Mouse (Mus musculus) E14TG2a.4 (cell line): ENCODE data around the gene Hivep2.

Source experiments
- H3K27me3 ChIP-seq: 2 replicates; pipeline ENCODE4 v1.6.1; 2014; ENCODE audit warnings: low read length, control low read depth; ENCODE audit not compliant: insufficient read depth
- H3K36me3 ChIP-seq: 2 replicates; pipeline ENCODE4 v1.6.1; 2014; ENCODE audit warnings: low read length, control low read depth; ENCODE audit not compliant: insufficient read depth
- H3K4me1 ChIP-seq: replicated peaks from 2 replicates; pipeline ENCODE4 v1.6.1; 2014; ENCODE audit warnings: low read depth, low read length, control low read depth
- H3K4me3 ChIP-seq: replicated peaks from 2 replicates; pipeline ENCODE4 v1.5.1; 2014; ENCODE audit warnings: mild to moderate bottlenecking, low read length
- H3K9me3 ChIP-seq: 2 replicates; pipeline ENCODE4 v1.6.1; 2014; ENCODE audit warnings: low read length, control low read depth
- CTCF ChIP-seq: conservative IDR thresholded peaks from 2 replicates; pipeline ENCODE4 v1.5.1; 2014; ENCODE audit warnings: low read length
- NANOG ChIP-seq: IDR thresholded peaks from 2 replicates; pipeline ENCODE4 v1.6.1; 2014; ENCODE audit warnings: borderline replicate concordance, low read length, mixed read lengths
- POU5F1 ChIP-seq: IDR thresholded peaks from 2 replicates; pipeline ENCODE4 v1.6.1; 2014; ENCODE audit warnings: low read length, borderline replicate concordance

The Hivep2 gene

GRCm38 (mm10) chr10:14195778-14196650, 230.1 kb downstream of the Hivep2 start:
- H3K9me3 ChIP-seq, result no peaks in the 10 kb centered on the region
- TF ChIP-seq POU5F1 (no peak), CTCF (no peak)
- 0 out of 2 replicates have a peak, but pooled peaks cover 6% of the 10 kb centered on the region for H3K4me1 ChIP-seq
- no peak overlapping the region for H3K4me3 ChIP-seq
- no peaks in the 10 kb centered on the region for H3K27me3 ChIP-seq
- no peaks in the 10 kb centered on the region for H3K36me3 ChIP-seq

- TF ChIP-seq CTCF, result no peak
- no peak for TF ChIP-seq POU5F1
- TF ChIP-seq NANOG, result no peak
- Histone ChIP-seq H3K4me1 (0 out of 2 replicates have a peak, but pooled peaks cover 6% of the 10 kb centered on the region), H3K36me3 (no peaks in the 10 kb centered on the region), H3K9me3 (peaks cover 2% of the 10 kb centered on the region), H3K27me3 (no peaks in the 10 kb centered on the region), H3K4me3 (no peak overlapping the region)
Observed at GRCm38 (mm10) chr10:14196785-14197184, 230.9 kb downstream of the Hivep2 start.

- no peaks in the 10 kb centered on the region for H3K27me3 ChIP-seq
- no peak overlapping the region for H3K4me3 ChIP-seq
- H3K36me3 ChIP-seq, result no peaks in the 10 kb centered on the region
- H3K4me1 ChIP-seq, result 0 out of 2 replicates have a peak, but pooled peaks cover 6% of the 10 kb centered on the region
- TF ChIP-seq CTCF, result peak; percentile 23
- TF ChIP-seq NANOG, result no peak
- peaks cover 4% of the 10 kb centered on the region for H3K9me3 ChIP-seq
Observed at GRCm38 (mm10) chr10:14197261-14197660, 231.4 kb downstream of the Hivep2 start.

GRCm38 (mm10) chr10:14199332-14199731, 233.5 kb downstream of the Hivep2 start:
- H3K4me3 ChIP-seq, result no peak overlapping the region
- no peak for TF ChIP-seq CTCF
- H3K36me3 ChIP-seq, result no peaks in the 10 kb centered on the region
- H3K4me1 ChIP-seq, result 0 out of 2 replicates have a peak, but pooled peaks cover 6% of the 10 kb centered on the region
- no peaks in the 10 kb centered on the region for H3K27me3 ChIP-seq
- peaks cover 4% of the 10 kb centered on the region for H3K9me3 ChIP-seq

GRCm38 (mm10) chr10:14200310-14200709, 234.4 kb downstream of the Hivep2 start:
- TF ChIP-seq CTCF (peak; percentile 66), NANOG (no peak), POU5F1 (no peak)
- Histone ChIP-seq H3K9me3 (peaks cover 4% of the 10 kb centered on the region), H3K4me3 (no peak overlapping the region), H3K27me3 (no peaks in the 10 kb centered on the region), H3K4me1 (0 out of 2 replicates have a peak, but pooled peaks cover 6% of the 10 kb centered on the region), H3K36me3 (no peaks in the 10 kb centered on the region)
